Mouse (Mus musculus) small intestine, adult 2 months (tissue): Measurements from ENCODE around the gene Kirrel3. TPM values are rescaled to one million over a fixed set of nuclear protein-coding genes. Genes with fewer than 3 reads are reported as not detected.

ENCODE experiments used
- H3K27ac ChIP-seq: fragments of 200-500 bp; 2 replicates; pipeline ENCODE4 v1.5.1; 2012; ENCODE audit warnings: low read depth, low read length, control low read depth, inconsistent platforms; ENCODE audit not compliant: insufficient read depth
- H3K27me3 ChIP-seq: fragments of 200-500 bp; 2 replicates; pipeline ENCODE4 v1.6.1; 2012; ENCODE audit warnings: mild to moderate bottlenecking, moderate library complexity, low read length, inconsistent platforms; ENCODE audit not compliant: control insufficient read depth, insufficient read depth
- H3K36me3 ChIP-seq: fragments of 200-500 bp; 2 replicates; pipeline ENCODE4 v1.6.1; 2012; ENCODE audit warnings: mild to moderate bottlenecking, low read length, control low read depth, inconsistent platforms; ENCODE audit not compliant: control insufficient read depth, insufficient read depth
- H3K4me1 ChIP-seq: fragments of 200-500 bp; 2 replicates; pipeline ENCODE4 v1.6.1; 2012; ENCODE audit warnings: low read length, inconsistent platforms, mixed read lengths; ENCODE audit not compliant: control insufficient read depth, insufficient read depth, insufficient read length
- H3K4me3 ChIP-seq: fragments of 200-500 bp; 2 replicates; pipeline ENCODE4 v1.5.1; 2012; ENCODE audit warnings: low read depth, mild to moderate bottlenecking, control low read depth, inconsistent platforms, low read length, moderate library complexity
- CTCF ChIP-seq: fragments of 200-500 bp; IDR thresholded peaks from 2 replicates; pipeline ENCODE4 v1.5.1; 2012; ENCODE audit warnings: low read depth, mild to moderate bottlenecking, control low read depth, inconsistent platforms, low read length, moderate library complexity, mixed read lengths; ENCODE audit not compliant: insufficient replicate concordance, insufficient read length; ENCODE audit errors: extremely low read depth
- POLR2A ChIP-seq: fragments of 200-500 bp; IDR thresholded peaks from 2 replicates; pipeline ENCODE4 v1.6.1; 2012; ENCODE audit warnings: low read depth, mild to moderate bottlenecking, control low read depth, inconsistent platforms, low read length, moderate library complexity
- WGBS: fragments of 180-500 bp; shearing (Covaris S2); methylation state at CpG from one replicate; pipeline ENCODE4 v1.1.7; 2018; 5-methylcytosine and 5-hydroxymethylcytosine counted together
- polyA plus RNA-seq: library from polyadenylated mRNA; depleted of rRNA; stranded (reverse); fragments of >200 nt; gene quantifications from 2 replicates; pipeline ENCODE4 v1.2.3, GENCODE M21; 2012

Kirrel3 gene
- polyA plus RNA-seq, 1 experiment, result 0.22 TPM

GRCm38 (mm10) chr9:35030823-35031222 is 545.1 kb downstream of the Kirrel3 start:
- TF ChIP-seq POLR2A (no peak), CTCF (peak; percentile 19; the same call in 1 of the 2 replicates)
- WGBS, result 57% methylated on average over 5 of the region's 5 CpGs
- H3K27ac ChIP-seq, result no peak overlapping the region
- H3K27me3 ChIP-seq, result no peaks in the 10 kb centered on the region
- no peak overlapping the region for H3K4me3 ChIP-seq
- no peaks in the 10 kb centered on the region for H3K36me3 ChIP-seq
- H3K4me1 ChIP-seq, result peaks cover 7% of the 10 kb centered on the region; the same call in 1 of the 2 replicates

GRCm38 (mm10) chr9:35032457-35032856 is 546.8 kb downstream of the Kirrel3 start:
- WGBS, result 78% methylated on average over 6 of the region's 6 CpGs
- Histone ChIP-seq H3K4me3 (no peak overlapping the region), H3K27me3 (no peaks in the 10 kb centered on the region), H3K36me3 (no peaks in the 10 kb centered on the region), H3K4me1 (peaks cover 2% of the 10 kb centered on the region; the same call in 1 of the 2 replicates), H3K27ac (no peak overlapping the region)
- no peak for TF ChIP-seq POLR2A
- no peak for TF ChIP-seq CTCF

GRCm38 (mm10) chr9:35035074-35035473 is 549.4 kb downstream of the Kirrel3 start:
- Histone ChIP-seq H3K4me1 (no peaks in the 10 kb centered on the region), H3K27ac (no peak overlapping the region), H3K36me3 (no peaks in the 10 kb centered on the region), H3K27me3 (no peaks in the 10 kb centered on the region), H3K4me3 (no peak overlapping the region)
- TF ChIP-seq POLR2A (no peak), CTCF (no peak)
- WGBS, result 55% methylated on average over 14 of the region's 14 CpGs

- WGBS, result 32% methylated on average over 7 of the region's 7 CpGs
- Histone ChIP-seq H3K27ac (peak overlapping the region; percentile 23; the same call in 1 of the 2 replicates), H3K4me1 (no peaks in the 10 kb centered on the region), H3K4me3 (no peak overlapping the region), H3K27me3 (no peaks in the 10 kb centered on the region), H3K36me3 (no peaks in the 10 kb centered on the region)
- TF ChIP-seq POLR2A (no peak), CTCF (no peak)
Measured at GRCm38 (mm10) chr9:35038922-35039586, 553.4 kb downstream of the Kirrel3 start.

GRCm38 (mm10) chr9:35039846-35040245 is 554.2 kb downstream of the Kirrel3 start:
- WGBS, result 63% methylated on average over 5 of the region's 5 CpGs
- Histone ChIP-seq H3K27me3 (no peaks in the 10 kb centered on the region), H3K4me3 (no peak overlapping the region), H3K4me1 (no peaks in the 10 kb centered on the region), H3K36me3 (peaks cover 2% of the 10 kb centered on the region; the same call in 1 of the 2 replicates), H3K27ac (no peak overlapping the region)
- no peak for TF ChIP-seq CTCF

GRCm38 (mm10) chr9:35041493-35041892 is 555.8 kb downstream of the Kirrel3 start:
- H3K36me3 ChIP-seq, result peaks cover 18% of the 10 kb centered on the region
- TF ChIP-seq CTCF, result no peak
- TF ChIP-seq POLR2A, result no peak
- no peak overlapping the region for H3K27ac ChIP-seq
- no peaks in the 10 kb centered on the region for H3K27me3 ChIP-seq
- no peak overlapping the region for H3K4me3 ChIP-seq
- WGBS, result 38% methylated on average over 5 of the region's 5 CpGs
- H3K4me1 ChIP-seq, result no peaks in the 10 kb centered on the region

GRCm38 (mm10) chr9:35043619-35044018 is 557.9 kb downstream of the Kirrel3 start:
- TF ChIP-seq CTCF, result no peak
- no peak for TF ChIP-seq POLR2A
- 72% methylated on average over 7 of the region's 7 CpGs for WGBS
- H3K27ac ChIP-seq, result no peak overlapping the region
- no peaks in the 10 kb centered on the region for H3K27me3 ChIP-seq
- no peaks in the 10 kb centered on the region for H3K4me1 ChIP-seq
- peaks cover 38% of the 10 kb centered on the region for H3K36me3 ChIP-seq
- no peak overlapping the region for H3K4me3 ChIP-seq

GRCm38 (mm10) chr9:35044458-35044857 is 558.8 kb downstream of the Kirrel3 start:
- Histone ChIP-seq H3K4me1 (no peaks in the 10 kb centered on the region), H3K27me3 (no peaks in the 10 kb centered on the region), H3K36me3 (peaks cover 47% of the 10 kb centered on the region), H3K4me3 (no peak overlapping the region), H3K27ac (no peak overlapping the region)
- TF ChIP-seq CTCF (no peak), POLR2A (no peak)
- WGBS, result 78% methylated on average over 15 of the region's 15 CpGs
